8 mouse cellular contexts compared by ENCODE assay signal in genomic region chr6:87009692-87010328, GRCm38 (mm10). TPM values are rescaled to one million over a fixed set of nuclear protein-coding genes. Genes with fewer than 3 reads are reported as not detected.
DNase-seq lines count a peak whose midpoint lies in the region; ATAC-seq lines count a peak whose summit lies in the region.

No protein-coding gene starts in this region.

- H3K36me3 ChIP-seq in heart, embryonic 14.5 days (ENCODE audit: control insufficient read depth, insufficient read depth, low read length): peaks cover 20% of the 10 kb centered on the region
- peaks cover 11% of the 10 kb centered on the region for H3K36me3 ChIP-seq in liver, embryonic 13.5 days
- no peaks in the 10 kb centered on the region for H3K36me3 ChIP-seq in stomach, embryonic 16.5 days (ENCODE audit: control insufficient read depth, insufficient read depth, low read length)

- peak; percentile 98 for ATAC-seq in CD4-positive, CD25-positive, alpha-beta regulatory T cell, adult 4 months
- ATAC-seq in heart, embryonic 14.5 days (ENCODE audit: insufficient number of reproducible peaks, insufficient read depth, low FRiP score, low read depth): peak; percentile 89
- peak; percentile 98 for ATAC-seq in liver, embryonic 13.5 days (ENCODE audit: low read depth)
- ATAC-seq in stomach, embryonic 16.5 days (ENCODE audit: insufficient read depth, low FRiP score): peak; percentile 98

- peak overlapping the region; percentile 75 to 94 for H3K27ac ChIP-seq in heart, embryonic 14.5 days (replicated peaks in 1 of 2; ENCODE audit: control insufficient read depth in 1 of 2, insufficient read depth in 1 of 2, low read depth in 2 of 2, low read length in 2 of 2)
- peak overlapping the region; percentile 89 for H3K27ac ChIP-seq in liver, embryonic 13.5 days
- H3K27ac ChIP-seq in stomach, embryonic 16.5 days (ENCODE audit: low read length): peak overlapping the region; percentile 86

- peak overlapping the region; percentile 95 for H3K9ac ChIP-seq in heart, embryonic 14.5 days (ENCODE audit: low read length)
- peak overlapping the region; percentile 96 for H3K9ac ChIP-seq in liver, embryonic 13.5 days
- peak overlapping the region; percentile 87 for H3K9ac ChIP-seq in stomach, embryonic 16.5 days (ENCODE audit: low read length)

- peak; percentile 86 for DNase-seq in c-Kit-negative CD71-positive TER-119-positive erythroid progenitor cells, embryonic 14.5 days (ENCODE audit: low read depth, low spot score)
- peak; percentile 66 for DNase-seq in fibroblast of lung, adult 2 months (ENCODE audit: low read depth)
- DNase-seq in kidney, postnatal 14 days: peak; percentile 96
- DNase-seq in liver, embryonic 13.5 days: peak; percentile 94
- DNase-seq in neural tube, embryonic 10.5 days (ENCODE audit: extremely low spot score, low spot score): peak; percentile 94

- peaks cover 2 to 7% of the 10 kb centered on the region in 2 experiments; a peak in 2 of 4 replicates for H3K4me1 ChIP-seq in heart, embryonic 14.5 days (ENCODE audit: control insufficient read depth in 2 of 2, insufficient read depth in 2 of 2, low read length in 2 of 2)
- peaks cover 36% of the 10 kb centered on the region for H3K4me1 ChIP-seq in liver, embryonic 13.5 days (replicated peaks)
- H3K4me1 ChIP-seq in stomach, embryonic 16.5 days (ENCODE audit: control insufficient read depth, insufficient read depth, low read length): peaks cover 9% of the 10 kb centered on the region

- H3K4me2 ChIP-seq in heart, embryonic 14.5 days (ENCODE audit: low read length): peak overlapping the region; percentile 74
- H3K4me2 ChIP-seq in liver, embryonic 13.5 days: peak overlapping the region; percentile 86
- peak overlapping the region; percentile 64 for H3K4me2 ChIP-seq in stomach, embryonic 16.5 days (ENCODE audit: low read depth, low read length)

- H3K27me3 ChIP-seq in heart, embryonic 14.5 days (ENCODE audit: control insufficient read depth, insufficient read depth, low read length): no peaks in the 10 kb centered on the region
- H3K27me3 ChIP-seq in liver, embryonic 13.5 days: no peaks in the 10 kb centered on the region
- no peaks in the 10 kb centered on the region for H3K27me3 ChIP-seq in stomach, embryonic 16.5 days (ENCODE audit: control insufficient read depth, insufficient read depth, low read length)

- peak overlapping the region; percentile 63 to 93 for H3K4me3 ChIP-seq in heart, embryonic 14.5 days (ENCODE audit: control insufficient read depth in 1 of 2, insufficient read depth in 1 of 2, low read depth in 1 of 2, low read length in 2 of 2)
- H3K4me3 ChIP-seq in liver, embryonic 13.5 days (replicated peaks): peak overlapping the region; percentile 81
- H3K4me3 ChIP-seq in stomach, embryonic 16.5 days (replicated peaks; ENCODE audit: low read length): peak overlapping the region; percentile 84

- 0% methylated on average over 35 of the region's 36 CpGs for WGBS in heart, embryonic 14.5 days
- under 1% methylated on average over 36 of the region's 36 CpGs for WGBS in liver, embryonic 13.5 days (ENCODE audit: insufficient replicate concordance)
- under 1% methylated on average over 36 of the region's 36 CpGs for WGBS in stomach, embryonic 16.5 days

- H3K9me3 ChIP-seq in heart, embryonic 14.5 days (ENCODE audit: control insufficient read depth, low read length): no peaks in the 10 kb centered on the region
- H3K9me3 ChIP-seq in liver, embryonic 13.5 days (replicated peaks): no peaks in the 10 kb centered on the region
- no peaks in the 10 kb centered on the region for H3K9me3 ChIP-seq in stomach, embryonic 16.5 days (replicated peaks; ENCODE audit: control insufficient read depth, low read length)

RNA-seq across cellular contexts. Expression of gene Nfu1, which starts 0.8 kb away (rescaled TPM):
- polyA plus RNA-seq in CD4-positive, CD25-positive, alpha-beta regulatory T cell, adult 4 months (2017; shearing (Covaris generic)): 100 to 1,000 TPM; 145 to 167 TPM
- polyA plus RNA-seq in heart, embryonic 14.5 days (2014; fragmentation: Nextera tagmentation; extraction: Ambion mirVana): 104 and 108 TPM in 2 replicates
- polyA plus RNA-seq in liver, embryonic 13.5 days (2015; fragmentation: Nextera tagmentation; extraction: Ambion mirVana): 58.4 and 60.9 TPM in 2 replicates
- 94.6 and 96.8 TPM in 2 replicates for polyA plus RNA-seq in stomach, embryonic 16.5 days (2015; fragmentation: Nextera tagmentation; extraction: Ambion mirVana)

RNA-seq across cellular contexts. Expression of gene Gfpt1, which starts 32.8 kb away (rescaled TPM):
- 10 to 100 TPM; 21.8 to 27.7 TPM for polyA plus RNA-seq in CD4-positive, CD25-positive, alpha-beta regulatory T cell, adult 4 months (2017; shearing (Covaris generic))
- polyA plus RNA-seq in heart, embryonic 14.5 days (2014; fragmentation: Nextera tagmentation; extraction: Ambion mirVana): 12.3 and 13.4 TPM in 2 replicates
- 7.7 and 8.9 TPM in 2 replicates for polyA plus RNA-seq in liver, embryonic 13.5 days (2015; fragmentation: Nextera tagmentation; extraction: Ambion mirVana)
- polyA plus RNA-seq in stomach, embryonic 16.5 days (2015; fragmentation: Nextera tagmentation; extraction: Ambion mirVana): 31.0 and 35.8 TPM in 2 replicates

Comparison
In these comparisons a context has a peak if more than half of its experiments do, and no peak if none do; other contexts are left out.
1. Peak in every context shown above with its lines: DNase-seq, ATAC-seq, H3K4me3 ChIP-seq and H3K27ac ChIP-seq.